Mouse (Mus musculus) stomach, postnatal 0 days (tissue): ENCODE measurements at regions not wholly inside any gene's neighbourhood (a gene's known extent, or its start where the extent isn't known, plus 50 kb on each side); places are given as distances from the start of the nearest gene placed in this dataset.

Experiments
- ATAC-seq: fragments of 200-750 bp; cut with Nextera tagmentation; 2 replicates; pipeline ENCODE4 v1.8.0; 2017; ENCODE audit not compliant: low FRiP score, low TSS enrichment
- DNase-seq: peaks from one replicate; pipeline ENCODE4 v3.0.0-alpha.2; 2016; ENCODE audit warnings: low spot score
- H3K27ac ChIP-seq: fragments of 300-500 bp; sonication (generic); replicated peaks from 2 replicates; pipeline ENCODE4 v1.5.1; 2014; ENCODE audit warnings: mild to moderate bottlenecking, control low read depth
- H3K27me3 ChIP-seq: fragments of 300-500 bp; sonication (generic); 2 replicates; pipeline ENCODE4 v1.6.1; 2014; ENCODE audit warnings: low read length; ENCODE audit not compliant: control insufficient read depth, insufficient read depth
- H3K36me3 ChIP-seq: fragments of 300-500 bp; sonication (generic); 2 replicates; pipeline ENCODE4 v1.6.1; 2014; ENCODE audit warnings: low read length, mixed read lengths; ENCODE audit not compliant: control insufficient read depth, insufficient read depth
- H3K4me1 ChIP-seq: fragments of 300-500 bp; sonication (generic); replicated peaks from 2 replicates; pipeline ENCODE4 v1.6.1; 2014; ENCODE audit warnings: antibody characterized with exemption; ENCODE audit not compliant: control insufficient read depth, insufficient read depth
- H3K4me2 ChIP-seq: fragments of 300-500 bp; sonication (generic); replicated peaks from 2 replicates; pipeline ENCODE4 v1.6.1; 2014; ENCODE audit warnings: low read depth, mild to moderate bottlenecking, control low read depth, moderate library complexity
- H3K4me3 ChIP-seq: fragments of 300-500 bp; sonication (generic); 2 replicates; pipeline ENCODE4 v1.5.1; 2014; ENCODE audit warnings: low read depth, low read length, control low read depth
- H3K9ac ChIP-seq: fragments of 300-500 bp; sonication (generic); 2 replicates; pipeline ENCODE4 v1.6.1; 2014; ENCODE audit warnings: mild to moderate bottlenecking, low read length, control low read depth, mixed read lengths
- H3K9me3 ChIP-seq: fragments of 300-500 bp; sonication (generic); 2 replicates; pipeline ENCODE4 v1.6.1; 2016; ENCODE audit warnings: low read length; ENCODE audit not compliant: control insufficient read depth
- CTCF ChIP-seq: IDR thresholded peaks from 2 replicates; pipeline ENCODE4 v1.5.1; 2016; ENCODE audit warnings: antibody characterized with exemption, low read depth, mild to moderate bottlenecking, moderate library complexity
- EP300 ChIP-seq: optimal IDR thresholded peaks from 2 replicates; pipeline ENCODE3; 2016; ENCODE audit warnings: antibody characterized with exemption
- WGBS: fragments of 180-500 bp; shearing (Covaris S2); extraction: QIAGEN DNeasy Blood & Tissue Kit; methylation state at CpG from one replicate; pipeline ENCODE4 v1.1.7; 2014; 5-methylcytosine and 5-hydroxymethylcytosine counted together

DNA sequence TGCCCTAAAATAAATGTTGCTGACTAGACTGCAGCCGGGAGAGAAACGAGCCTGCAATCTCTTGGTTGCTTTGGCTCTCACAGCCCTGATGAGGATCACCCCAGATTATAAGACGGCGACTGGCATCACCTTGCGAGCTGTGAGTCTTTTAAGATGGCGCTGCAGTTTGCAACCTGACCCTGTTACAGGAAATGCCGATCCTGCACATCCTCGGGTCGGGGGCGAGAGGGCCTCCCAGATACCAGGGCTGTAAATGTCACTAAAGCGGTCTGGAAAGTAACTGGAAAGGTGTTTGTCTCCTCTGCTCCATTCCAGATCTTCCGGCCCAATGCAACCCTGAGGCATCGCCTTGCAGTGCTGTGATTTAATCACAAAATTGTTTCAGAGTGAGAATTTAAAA, 53.4 kb downstream of the Cartpt start:
- H3K27me3 ChIP-seq, result no peaks in the 10 kb centered on the region
- no peak overlapping the region for H3K4me2 ChIP-seq
- no peaks in the 10 kb centered on the region for H3K36me3 ChIP-seq
- H3K4me1 ChIP-seq, result no peaks in the 10 kb centered on the region
- H3K9ac ChIP-seq, result peak overlapping the region; percentile 27; the same call in 1 of the 2 replicates
- WGBS, result 44% methylated on average over 13 of the region's 13 CpGs
- H3K27ac ChIP-seq, result no peak overlapping the region
- DNase-seq (no peak), ATAC-seq (no peak)
- H3K9me3 ChIP-seq, result no peaks in the 10 kb centered on the region
- TF ChIP-seq CTCF (no peak), EP300 (no peak)
- no peak overlapping the region for H3K4me3 ChIP-seq

DNA sequence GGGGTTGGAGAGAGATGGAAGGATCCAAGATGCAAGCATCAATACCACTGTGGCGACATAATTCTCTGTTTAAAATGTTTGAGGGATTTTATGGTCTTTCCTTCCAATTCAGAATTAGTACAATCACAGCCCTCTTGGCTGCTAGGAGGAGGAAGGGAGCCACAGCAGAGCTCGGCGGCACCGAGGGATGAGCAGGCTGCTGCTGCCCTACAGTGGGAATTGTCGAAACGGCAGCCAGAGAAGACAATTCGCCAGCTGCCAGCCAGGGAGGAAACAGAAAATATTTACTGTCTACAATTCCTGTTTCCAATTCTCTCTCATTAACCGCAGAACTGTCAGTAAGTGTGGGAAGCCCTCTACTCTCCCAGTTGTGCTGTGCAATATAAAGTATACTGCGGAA, 58.3 kb downstream of the Cartpt start:
- no peak overlapping the region for H3K27ac ChIP-seq
- TF ChIP-seq EP300, result no peak
- TF ChIP-seq CTCF, result peak; percentile 75
- 18% methylated on average over 9 of the region's 9 CpGs for WGBS
- H3K27me3 ChIP-seq, result no peaks in the 10 kb centered on the region
- ATAC-seq (no peak), DNase-seq (peak; percentile 35)
- no peak overlapping the region for H3K4me3 ChIP-seq
- H3K9ac ChIP-seq, result no peak overlapping the region
- H3K9me3 ChIP-seq, result no peaks in the 10 kb centered on the region
- no peaks in the 10 kb centered on the region for H3K4me1 ChIP-seq
- no peak overlapping the region for H3K4me2 ChIP-seq
- H3K36me3 ChIP-seq, result no peaks in the 10 kb centered on the region

DNA sequence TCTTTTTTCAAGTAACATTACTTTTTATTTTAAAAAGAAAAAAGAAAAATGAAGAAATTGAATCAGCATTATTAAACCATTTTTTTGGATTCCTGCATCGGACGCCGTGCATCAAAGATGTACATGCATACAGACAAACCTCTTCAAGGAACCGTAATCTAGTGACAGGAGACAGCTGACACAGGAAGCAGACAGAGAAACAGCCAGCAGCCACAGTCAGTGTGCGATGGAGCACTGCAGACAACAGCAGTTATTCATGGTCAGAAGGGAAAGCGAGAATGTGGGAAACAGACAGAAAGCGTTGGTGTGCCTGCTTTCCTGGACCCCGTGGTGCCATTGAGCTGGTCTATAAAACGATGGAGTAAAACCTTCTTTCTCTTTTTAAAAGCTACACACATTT, 61.4 kb downstream of the Cartpt start:
- Histone ChIP-seq H3K27ac (no peak overlapping the region), H3K9me3 (no peaks in the 10 kb centered on the region), H3K4me3 (no peak overlapping the region), H3K27me3 (no peaks in the 10 kb centered on the region), H3K4me1 (no peaks in the 10 kb centered on the region), H3K36me3 (no peaks in the 10 kb centered on the region), H3K4me2 (no peak overlapping the region), H3K9ac (no peak overlapping the region)
- ATAC-seq, result no peak
- 48% methylated on average over 9 of the region's 9 CpGs for whole genome bisulfite sequencing
- no peak for DNase-seq
- TF ChIP-seq EP300, result no peak
- no peak for TF ChIP-seq CTCF

DNA sequence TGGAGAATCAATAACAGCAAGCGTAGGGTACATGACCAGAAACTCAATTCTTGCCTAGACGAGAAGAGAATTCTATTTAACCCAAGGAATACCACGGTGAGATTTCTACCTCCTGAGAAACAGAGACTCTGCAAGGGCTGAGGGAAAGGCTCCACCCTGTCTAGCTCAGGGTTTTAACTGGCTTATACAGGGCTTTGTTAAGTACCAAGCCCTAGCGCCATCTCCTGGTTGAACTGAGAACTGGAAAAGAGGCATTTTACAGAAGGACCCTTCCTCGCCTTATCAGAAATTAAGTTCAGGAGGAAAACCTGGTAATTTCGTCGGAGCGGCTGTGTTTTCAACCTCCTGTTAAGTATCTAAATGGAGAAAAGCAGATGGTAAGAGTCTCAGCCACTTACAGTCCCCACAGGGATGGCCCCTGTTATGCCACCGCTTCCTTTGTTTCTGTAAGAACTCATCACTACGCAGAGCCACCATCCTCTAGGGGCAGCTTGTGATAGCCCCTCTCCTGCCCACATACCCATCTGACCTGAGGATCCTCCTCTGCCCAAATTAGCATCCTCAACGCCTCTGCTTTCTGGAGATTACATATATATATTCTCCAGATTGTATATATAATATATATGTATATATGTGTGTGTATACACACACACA, 63.0 kb downstream of the Cartpt start:
- Histone ChIP-seq H3K27me3 (no peaks in the 10 kb centered on the region), H3K36me3 (no peaks in the 10 kb centered on the region), H3K9ac (no peak overlapping the region), H3K4me2 (no peak overlapping the region), H3K27ac (no peak overlapping the region), H3K9me3 (no peaks in the 10 kb centered on the region), H3K4me3 (no peak overlapping the region), H3K4me1 (no peaks in the 10 kb centered on the region)
- ATAC-seq (peak; percentile 65), DNase-seq (peak; percentile 51)
- 44% methylated on average over 11 of the region's 11 CpGs for WGBS
- TF ChIP-seq CTCF (peak; percentile 89), EP300 (no peak)

DNA sequence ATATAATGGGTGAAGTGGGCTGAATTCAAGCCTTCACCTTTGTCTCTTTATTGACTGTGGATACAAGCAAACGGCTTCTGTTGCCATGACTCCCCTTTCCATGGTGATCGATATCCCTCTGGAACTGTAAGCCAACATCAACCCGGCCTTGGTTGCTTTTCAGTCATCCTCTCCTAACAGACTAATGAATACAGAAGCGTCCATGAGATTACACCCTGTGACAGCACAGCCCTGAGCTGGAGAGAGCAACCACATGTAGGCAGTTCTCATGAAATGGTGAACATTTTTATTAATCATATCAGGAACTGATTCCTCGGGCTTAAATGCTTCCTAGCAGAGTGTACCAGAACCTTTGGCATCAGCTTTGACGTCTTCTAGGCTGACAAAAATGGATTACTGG, 63.7 kb downstream of the Cartpt start:
- ATAC-seq, result no peak
- Histone ChIP-seq H3K27ac (no peak overlapping the region), H3K27me3 (no peaks in the 10 kb centered on the region), H3K9me3 (no peaks in the 10 kb centered on the region), H3K36me3 (no peaks in the 10 kb centered on the region), H3K4me1 (no peaks in the 10 kb centered on the region), H3K4me2 (no peak overlapping the region), H3K9ac (no peak overlapping the region), H3K4me3 (no peak overlapping the region)
- no peak for DNase-seq
- WGBS, result 76% methylated on average over 6 of the region's 6 CpGs
- TF ChIP-seq CTCF (no peak), EP300 (no peak)

DNA sequence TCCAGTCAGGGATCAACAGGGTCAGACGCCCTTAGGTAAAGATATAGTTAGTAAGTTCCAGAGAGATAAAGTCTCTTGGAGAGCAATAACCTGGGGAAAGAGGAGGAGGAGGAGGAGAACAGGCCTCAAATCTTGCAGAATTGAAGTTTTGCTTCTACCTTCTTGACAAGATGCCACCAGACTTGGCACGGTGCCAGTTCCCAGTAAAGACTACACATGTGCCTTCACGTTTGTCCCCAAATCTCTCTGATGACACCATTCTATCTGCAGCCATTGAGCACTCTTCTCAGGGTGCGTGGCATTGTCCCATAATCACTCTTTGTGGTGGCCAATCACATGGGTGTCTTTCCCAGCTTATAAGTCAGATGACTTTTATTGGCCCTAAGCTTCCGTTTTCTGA, 64.3 kb downstream of the Cartpt start:
- Histone ChIP-seq H3K4me2 (no peak overlapping the region), H3K4me3 (no peak overlapping the region), H3K9ac (no peak overlapping the region), H3K27ac (no peak overlapping the region), H3K27me3 (no peaks in the 10 kb centered on the region), H3K9me3 (no peaks in the 10 kb centered on the region), H3K4me1 (no peaks in the 10 kb centered on the region), H3K36me3 (no peaks in the 10 kb centered on the region)
- TF ChIP-seq CTCF, result no peak
- no peak for TF ChIP-seq EP300
- no peak for DNase-seq
- WGBS, result 77% methylated on average over 5 of the region's 5 CpGs
- ATAC-seq, result no peak
